Mouse (Mus musculus): Measurements from ENCODE around the gene Olfr1247. TPM values are rescaled to one million over a fixed set of nuclear protein-coding genes. Genes with fewer than 3 reads are reported as not detected.

The Olfr1247 gene
- polyA plus RNA-seq, 1 experiment: not detected

Other genes starting within 250 kb of the Olfr1247 start
- not detected in 2 replicates for gene Olfr1234, start 249.3 kb downstream of the Olfr1247 start, polyA plus RNA-seq (2011; ENCODE audit: insufficient read depth, insufficient read length, low read depth, missing spikeins)
- gene Olfr1238, start 204.5 kb downstream of the Olfr1247 start, polyA plus RNA-seq (2011; ENCODE audit: insufficient read depth, insufficient read length, low read depth, missing spikeins): not detected in 2 replicates
- not detected in 2 replicates for gene Olfr1239, start 193.7 kb downstream of the Olfr1247 start, polyA plus RNA-seq (2011; ENCODE audit: insufficient read depth, insufficient read length, low read depth, missing spikeins)
- not detected in 2 replicates for gene Olfr1240, start 171.1 kb downstream of the Olfr1247 start, polyA plus RNA-seq (2011; ENCODE audit: insufficient read depth, insufficient read length, low read depth, missing spikeins)
- not detected in 2 replicates for gene Olfr1241, start 127.0 kb downstream of the Olfr1247 start, polyA plus RNA-seq (2011; ENCODE audit: insufficient read depth, insufficient read length, low read depth, missing spikeins)
- not detected in 2 replicates for gene Olfr1242, start 115.8 kb downstream of the Olfr1247 start, polyA plus RNA-seq (2011; ENCODE audit: insufficient read depth, insufficient read length, low read depth, missing spikeins)
- gene Olfr1243, start 82.6 kb downstream of the Olfr1247 start, polyA plus RNA-seq (2011; ENCODE audit: insufficient read depth, insufficient read length, low read depth, missing spikeins): not detected in 2 replicates
- gene Olfr1245, start 35.7 kb downstream of the Olfr1247 start, polyA plus RNA-seq (2011; ENCODE audit: insufficient read depth, insufficient read length, low read depth, missing spikeins): not detected in 2 replicates
- gene Olfr1246, start 21.0 kb downstream of the Olfr1247 start, polyA plus RNA-seq (2011; ENCODE audit: insufficient read depth, insufficient read length, low read depth, missing spikeins): not detected in 2 replicates
- gene Olfr1248, start 4.1 kb upstream of the Olfr1247 start, polyA plus RNA-seq (2011; ENCODE audit: insufficient read depth, insufficient read length, low read depth, missing spikeins): not detected in 2 replicates
- not detected in 2 replicates for gene Olfr1249, start 20.9 kb upstream of the Olfr1247 start, polyA plus RNA-seq (2011; ENCODE audit: insufficient read depth, insufficient read length, low read depth, missing spikeins)
- gene Olfr1250, start 47.3 kb upstream of the Olfr1247 start, polyA plus RNA-seq (2011; ENCODE audit: insufficient read depth, insufficient read length, low read depth, missing spikeins): not detected in 2 replicates
- gene Olfr1251, start 57.8 kb upstream of the Olfr1247 start, polyA plus RNA-seq (2011; ENCODE audit: insufficient read depth, insufficient read length, low read depth, missing spikeins): not detected in 2 replicates
- not detected in 2 replicates for gene Olfr1252, start 110.9 kb upstream of the Olfr1247 start, polyA plus RNA-seq (2011; ENCODE audit: insufficient read depth, insufficient read length, low read depth, missing spikeins)
- not detected in 2 replicates for gene Olfr1253, start 143.0 kb upstream of the Olfr1247 start, polyA plus RNA-seq (2011; ENCODE audit: insufficient read depth, insufficient read length, low read depth, missing spikeins)
- not detected in 2 replicates for gene Olfr1254, start 179.5 kb upstream of the Olfr1247 start, polyA plus RNA-seq (2011; ENCODE audit: insufficient read depth, insufficient read length, low read depth, missing spikeins)
- gene Olfr1255, start 197.9 kb upstream of the Olfr1247 start, polyA plus RNA-seq (2011; ENCODE audit: insufficient read depth, insufficient read length, low read depth, missing spikeins): not detected in 2 replicates
- not detected in 2 replicates for gene Olfr1256, start 227.4 kb upstream of the Olfr1247 start, polyA plus RNA-seq (2011; ENCODE audit: insufficient read depth, insufficient read length, low read depth, missing spikeins)
- not detected in 2 replicates for gene Olfr48, start 234.1 kb upstream of the Olfr1247 start, polyA plus RNA-seq (2011; ENCODE audit: insufficient read depth, insufficient read length, low read depth, missing spikeins)

Measured in ES-Bruce4 (cell line).